Mouse (Mus musculus): Measurements from ENCODE around the gene Metrn. TPM values are rescaled to one million over a fixed set of nuclear protein-coding genes. Genes with fewer than 3 reads are reported as not detected.

Gene Metrn
- polyA plus RNA-seq, 1 experiment from 2014 or later = 20.3 TPM

DNA sequence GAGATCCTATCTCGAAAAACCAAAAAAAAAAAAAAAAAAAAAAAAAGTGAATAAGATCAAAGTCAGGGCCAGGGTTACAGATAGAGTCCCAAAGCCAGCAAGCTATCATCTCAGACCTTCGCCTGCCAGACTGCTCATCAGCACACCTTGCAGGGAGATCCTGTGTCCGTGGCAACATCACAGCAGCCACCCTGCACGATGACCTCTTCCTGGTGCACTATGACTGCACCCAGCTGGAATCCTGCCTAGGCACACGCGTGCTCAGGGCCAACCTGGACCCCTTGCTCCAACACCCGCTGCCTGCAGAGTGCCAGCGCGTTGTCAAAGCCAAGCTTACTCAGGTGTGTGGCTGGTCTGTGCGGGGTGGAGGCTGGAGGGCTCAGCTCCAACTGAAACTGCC, 52.6 kb downstream of the Metrn start:
- Histone ChIP-seq H3K36me3 (ENCODE audit: control insufficient read depth, insufficient read depth, low read length) (no peaks in the 10 kb centered on the region), H3K4me1 (replicated peaks; ENCODE audit: control insufficient read depth, insufficient read depth, low read length) (no peaks in the 10 kb centered on the region), H3K27ac (ENCODE audit: low read depth, low read length) (no peak overlapping the region), H3K27me3 (ENCODE audit: control insufficient read depth, insufficient read depth, low read length) (no peaks in the 10 kb centered on the region), H3K9ac (ENCODE audit: low read length) (no peak overlapping the region), H3K4me3 (ENCODE audit: low read depth, low read length) (no peak overlapping the region), H3K9me3 (ENCODE audit: control insufficient read depth, low read length) (no peaks in the 10 kb centered on the region), H3K4me2 (ENCODE audit: low read depth, low read length, severe bottlenecking) (no peak overlapping the region)
- ATAC-seq (replicated peaks; ENCODE audit: low FRiP score) (no peak), DNase-seq (ENCODE audit: low spot score) (no peak)
- 83% methylated on average over 10 of the region's 10 CpGs for WGBS

DNA sequence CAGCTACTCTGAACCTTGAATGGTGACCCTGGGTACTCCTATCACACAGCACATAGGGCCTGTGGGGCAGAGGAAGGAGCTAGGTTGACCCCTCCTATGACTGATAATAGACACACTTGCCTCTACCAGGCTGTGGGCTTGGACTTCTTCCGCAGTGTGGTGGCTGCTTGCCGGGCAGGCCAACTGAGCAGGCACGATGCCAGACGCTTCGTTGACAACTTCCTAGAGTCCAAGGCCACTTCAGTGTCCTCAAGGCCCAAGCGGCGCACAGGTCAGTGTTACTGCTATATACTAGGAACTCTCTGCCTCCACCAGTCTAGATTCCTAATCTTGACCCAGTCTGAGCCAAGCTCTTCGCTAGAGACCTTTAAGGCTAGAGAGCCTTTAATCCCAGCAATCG, 53.1 kb downstream of the Metrn start:
- H3K9ac ChIP-seq (ENCODE audit: low read length) = no peak overlapping the region
- 95% methylated on average over 9 of the region's 9 CpGs for WGBS
- no peak for DNase-seq (ENCODE audit: low spot score)
- no peak overlapping the region for H3K4me2 ChIP-seq (ENCODE audit: low read depth, low read length, severe bottlenecking)
- no peak overlapping the region for H3K27ac ChIP-seq (ENCODE audit: low read depth, low read length)
- no peak overlapping the region for H3K4me3 ChIP-seq (ENCODE audit: low read depth, low read length)
- no peaks in the 10 kb centered on the region for H3K27me3 ChIP-seq (ENCODE audit: control insufficient read depth, insufficient read depth, low read length)
- no peaks in the 10 kb centered on the region for H3K4me1 ChIP-seq (replicated peaks; ENCODE audit: control insufficient read depth, insufficient read depth, low read length)
- H3K36me3 ChIP-seq (ENCODE audit: control insufficient read depth, insufficient read depth, low read length) = no peaks in the 10 kb centered on the region
- H3K9me3 ChIP-seq (ENCODE audit: control insufficient read depth, low read length) = no peaks in the 10 kb centered on the region
- ATAC-seq (replicated peaks; ENCODE audit: low FRiP score) = no peak

Small RNA genes lying within 50 kb of the gene (microRNA-seq; reads per million reads assigned to microRNA genes)
- gene Gm25083 (ENCODE audit: insufficient number of aligned reads) (not detected), gene Mir3082 (ENCODE audit: insufficient number of aligned reads) (not detected), gene Mir6966 (ENCODE audit: insufficient number of aligned reads) (not detected)

Other genes starting within 250 kb of the Metrn start
- 7.3 and 7.5 TPM in 2 replicates for gene Sox8, start 226.4 kb downstream of the Metrn start, polyA plus RNA-seq (2014; fragmentation: Nextera tagmentation; extraction: Ambion mirVana)
- gene Lmf1, start 218.1 kb downstream of the Metrn start, polyA plus RNA-seq (2014; fragmentation: Nextera tagmentation; extraction: Ambion mirVana) = 18.3 and 20.7 TPM in 2 replicates
- gene Gng13, start 80.0 kb downstream of the Metrn start, polyA plus RNA-seq (2014; fragmentation: Nextera tagmentation; extraction: Ambion mirVana) = 0.92 and 1.8 TPM in 2 replicates
- gene Chtf18, start 69.7 kb downstream of the Metrn start, polyA plus RNA-seq (2014; fragmentation: Nextera tagmentation; extraction: Ambion mirVana) = 34.6 and 36.0 TPM in 2 replicates
- 20.4 and 22.6 TPM in 2 replicates for gene Rpusd1, start 69.5 kb downstream of the Metrn start, polyA plus RNA-seq (2014; fragmentation: Nextera tagmentation; extraction: Ambion mirVana)
- not detected in 2 replicates for gene Mslnl, start 61.1 kb downstream of the Metrn start, polyA plus RNA-seq (2014; fragmentation: Nextera tagmentation; extraction: Ambion mirVana)
- gene Msln, start 42.8 kb downstream of the Metrn start, polyA plus RNA-seq (2014; fragmentation: Nextera tagmentation; extraction: Ambion mirVana) = not detected in 2 replicates
- 24.0 and 24.5 TPM in 2 replicates for gene Narfl, start 23.4 kb downstream of the Metrn start, polyA plus RNA-seq (2014; fragmentation: Nextera tagmentation; extraction: Ambion mirVana)
- gene Haghl, start 11.5 kb downstream of the Metrn start, polyA plus RNA-seq (2014; fragmentation: Nextera tagmentation; extraction: Ambion mirVana) = 75.0 and 76.1 TPM in 2 replicates
- 0.25 and 0.47 TPM in 2 replicates for gene Ccdc78, start 10.6 kb downstream of the Metrn start, polyA plus RNA-seq (2014; fragmentation: Nextera tagmentation; extraction: Ambion mirVana)
- 69.0 and 71.0 TPM in 2 replicates for gene Fam173a, start 4.2 kb downstream of the Metrn start, polyA plus RNA-seq (2014; fragmentation: Nextera tagmentation; extraction: Ambion mirVana)
- gene AC134908.4, start 1.5 kb downstream of the Metrn start, polyA plus RNA-seq (2014; fragmentation: Nextera tagmentation; extraction: Ambion mirVana) = not detected in 2 replicates
- gene Fbxl16, start 11.9 kb upstream of the Metrn start, polyA plus RNA-seq (2014; fragmentation: Nextera tagmentation; extraction: Ambion mirVana) = 13.6 and 14.4 TPM in 2 replicates
- gene Wdr24, start 26.5 kb upstream of the Metrn start, polyA plus RNA-seq (2014; fragmentation: Nextera tagmentation; extraction: Ambion mirVana) = 28.4 and 33.6 TPM in 2 replicates
- gene Jmjd8, start 31.7 kb upstream of the Metrn start, polyA plus RNA-seq (2014; fragmentation: Nextera tagmentation; extraction: Ambion mirVana) = 50.6 and 59.2 TPM in 2 replicates
- 322 and 358 TPM in 2 replicates for gene Stub1, start 36.3 kb upstream of the Metrn start, polyA plus RNA-seq (2014; fragmentation: Nextera tagmentation; extraction: Ambion mirVana)
- gene Rhbdl1, start 40.2 kb upstream of the Metrn start, polyA plus RNA-seq (2014; fragmentation: Nextera tagmentation; extraction: Ambion mirVana) = 2.1 and 2.7 TPM in 2 replicates
- gene Gm20683, start 44.6 kb upstream of the Metrn start, polyA plus RNA-seq (2014; fragmentation: Nextera tagmentation; extraction: Ambion mirVana) = 1.6 and 1.9 TPM in 2 replicates
- gene Rhot2, start 47.7 kb upstream of the Metrn start, polyA plus RNA-seq (2014; fragmentation: Nextera tagmentation; extraction: Ambion mirVana) = 9.1 and 12.2 TPM in 2 replicates
- gene Wdr90, start 64.4 kb upstream of the Metrn start, polyA plus RNA-seq (2014; fragmentation: Nextera tagmentation; extraction: Ambion mirVana) = 41.3 and 46.3 TPM in 2 replicates
- 8.9 and 13.1 TPM in 2 replicates for gene Mcrip2, start 71.6 kb upstream of the Metrn start, polyA plus RNA-seq (2014; fragmentation: Nextera tagmentation; extraction: Ambion mirVana)
- 63.2 and 65.2 TPM in 2 replicates for gene Mettl26, start 77.9 kb upstream of the Metrn start, polyA plus RNA-seq (2014; fragmentation: Nextera tagmentation; extraction: Ambion mirVana)
- gene Wfikkn1, start 83.7 kb upstream of the Metrn start, polyA plus RNA-seq (2014; fragmentation: Nextera tagmentation; extraction: Ambion mirVana) = 0.72 and 1.1 TPM in 2 replicates
- 20.1 and 21.6 TPM in 2 replicates for gene Rab40c, start 122.6 kb upstream of the Metrn start, polyA plus RNA-seq (2014; fragmentation: Nextera tagmentation; extraction: Ambion mirVana)
- 65.2 and 67.1 TPM in 2 replicates for gene Pigq, start 147.8 kb upstream of the Metrn start, polyA plus RNA-seq (2014; fragmentation: Nextera tagmentation; extraction: Ambion mirVana)
- gene Nhlrc4, start 147.8 kb upstream of the Metrn start, polyA plus RNA-seq (2014; fragmentation: Nextera tagmentation; extraction: Ambion mirVana) = 0.24 and 0.59 TPM in 2 replicates
- not detected in 2 replicates for gene A930017K11Rik, start 155.4 kb upstream of the Metrn start, polyA plus RNA-seq (2014; fragmentation: Nextera tagmentation; extraction: Ambion mirVana)
- gene Capn15, start 188.7 kb upstream of the Metrn start, polyA plus RNA-seq (2014; fragmentation: Nextera tagmentation; extraction: Ambion mirVana) = 31.4 and 33.1 TPM in 2 replicates